Mouse (Mus musculus): Measurements from ENCODE around the gene Fam172a. TPM values are rescaled to one million over a fixed set of nuclear protein-coding genes. Genes with fewer than 3 reads are reported as not detected.

The Fam172a gene
- total RNA-seq, 1 experiment from 2014 or later, result 38.0 TPM

- ATAC-seq (replicated peaks; ENCODE audit: low read depth, poor library complexity, severe bottlenecking), result no peak
Observed at GRCm38 (mm10) chr13:78196236-78196796, 494.5 kb downstream of the Fam172a start.

DNA sequence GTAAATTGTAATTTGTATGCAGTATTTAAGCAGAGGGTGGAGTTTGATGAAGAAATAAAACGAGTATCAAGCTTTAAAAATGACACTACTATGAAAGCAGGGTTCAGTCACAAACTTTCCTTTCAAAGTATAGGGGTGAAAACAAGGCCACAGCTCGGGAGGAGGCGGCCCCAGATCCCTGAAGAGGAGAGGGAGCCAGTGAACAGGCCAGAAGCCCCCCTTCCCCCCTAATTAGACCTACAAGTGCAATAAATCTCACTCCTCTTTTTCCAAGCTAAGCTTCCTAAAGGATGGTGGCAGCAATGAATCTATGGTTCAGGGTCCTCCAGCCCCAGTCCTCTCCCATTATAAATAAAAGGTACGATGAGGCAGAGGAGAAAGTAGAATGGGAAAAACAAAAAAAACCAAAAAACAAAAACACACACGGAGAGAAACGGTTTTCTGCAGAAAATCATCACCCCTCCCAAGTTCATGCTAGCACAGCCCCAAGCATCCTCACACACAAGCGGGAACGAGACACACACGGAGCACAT lies 495.5 kb downstream of the Fam172a start:
- ATAC-seq (replicated peaks; ENCODE audit: low read depth, poor library complexity, severe bottlenecking), result no peak

GRCm38 (mm10) chr13:78197819-78198390 lies 496.1 kb downstream of the Fam172a start:
- peak; percentile 5; the same call in 1 of the 2 replicates for ATAC-seq (replicated peaks; ENCODE audit: low read depth, poor library complexity, severe bottlenecking)

GRCm38 (mm10) chr13:78198391-78198870 lies 496.6 kb downstream of the Fam172a start:
- ATAC-seq (replicated peaks; ENCODE audit: low read depth, poor library complexity, severe bottlenecking), result no peak

DNA sequence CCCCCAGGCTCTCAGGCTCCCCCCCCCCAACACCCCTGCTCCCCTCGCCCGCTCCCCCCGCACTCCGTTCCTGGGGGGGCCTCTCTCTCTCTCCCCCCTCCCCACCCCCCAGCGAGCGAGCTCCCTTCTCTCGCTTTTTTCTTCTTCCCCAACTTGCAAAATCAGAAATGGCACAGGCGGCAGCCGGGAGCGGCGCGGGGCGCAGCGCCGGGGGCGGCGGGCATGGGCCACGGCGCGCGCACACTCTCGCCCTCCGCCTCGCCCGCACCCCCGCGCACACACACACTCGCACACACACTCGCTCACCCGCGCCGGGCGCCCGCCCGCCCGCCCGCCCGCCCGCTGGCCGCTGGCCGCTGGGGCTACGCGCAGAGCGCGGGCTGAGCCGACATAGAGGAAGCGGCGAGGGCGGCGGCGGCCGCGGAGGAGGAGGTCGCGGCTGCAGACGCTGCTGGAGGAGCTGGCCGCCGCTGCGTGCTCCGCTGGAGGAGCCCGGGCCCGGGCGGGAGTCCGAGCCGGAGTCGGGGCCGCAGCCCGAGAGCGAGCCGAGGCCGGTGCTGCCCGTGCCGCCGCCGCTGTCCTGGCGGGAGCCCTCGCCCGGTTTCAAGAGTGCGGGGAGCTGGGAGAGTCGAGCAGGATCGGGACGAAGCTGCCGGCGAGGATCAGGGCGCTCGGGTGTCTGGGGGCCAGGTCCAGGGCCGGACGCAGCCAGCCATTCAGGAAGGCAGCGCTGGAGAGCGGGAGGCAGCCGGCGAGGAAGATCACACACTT lies 497.2 kb downstream of the Fam172a start:
- ATAC-seq (replicated peaks; ENCODE audit: low read depth, poor library complexity, severe bottlenecking), result peak; percentile 21; the same call in 1 of the 2 replicates

- no peak for ATAC-seq (replicated peaks; ENCODE audit: low read depth, poor library complexity, severe bottlenecking)
Observed at GRCm38 (mm10) chr13:78199642-78200160, 497.9 kb downstream of the Fam172a start, which contains the start of gene Nr2f1. Gene Nr2f1, minus strand, starts transcription at chr13:78199757.

GRCm38 (mm10) chr13:78200407-78200806 lies 498.6 kb downstream of the Fam172a start:
- no peak for ATAC-seq (replicated peaks; ENCODE audit: low read depth, poor library complexity, severe bottlenecking)

- ATAC-seq (replicated peaks; ENCODE audit: low read depth, poor library complexity, severe bottlenecking), result peak; percentile 71
Observed at GRCm38 (mm10) chr13:78200991-78201870, 499.4 kb downstream of the Fam172a start.

- ATAC-seq (replicated peaks; ENCODE audit: low read depth, poor library complexity, severe bottlenecking), result no peak; the same call in 1 of the 2 replicates
Observed at GRCm38 (mm10) chr13:78201871-78202565, 500.2 kb downstream of the Fam172a start.

GRCm38 (mm10) chr13:78202574-78203347 lies 500.9 kb downstream of the Fam172a start:
- ATAC-seq (replicated peaks; ENCODE audit: low read depth, poor library complexity, severe bottlenecking), result no peak

DNA sequence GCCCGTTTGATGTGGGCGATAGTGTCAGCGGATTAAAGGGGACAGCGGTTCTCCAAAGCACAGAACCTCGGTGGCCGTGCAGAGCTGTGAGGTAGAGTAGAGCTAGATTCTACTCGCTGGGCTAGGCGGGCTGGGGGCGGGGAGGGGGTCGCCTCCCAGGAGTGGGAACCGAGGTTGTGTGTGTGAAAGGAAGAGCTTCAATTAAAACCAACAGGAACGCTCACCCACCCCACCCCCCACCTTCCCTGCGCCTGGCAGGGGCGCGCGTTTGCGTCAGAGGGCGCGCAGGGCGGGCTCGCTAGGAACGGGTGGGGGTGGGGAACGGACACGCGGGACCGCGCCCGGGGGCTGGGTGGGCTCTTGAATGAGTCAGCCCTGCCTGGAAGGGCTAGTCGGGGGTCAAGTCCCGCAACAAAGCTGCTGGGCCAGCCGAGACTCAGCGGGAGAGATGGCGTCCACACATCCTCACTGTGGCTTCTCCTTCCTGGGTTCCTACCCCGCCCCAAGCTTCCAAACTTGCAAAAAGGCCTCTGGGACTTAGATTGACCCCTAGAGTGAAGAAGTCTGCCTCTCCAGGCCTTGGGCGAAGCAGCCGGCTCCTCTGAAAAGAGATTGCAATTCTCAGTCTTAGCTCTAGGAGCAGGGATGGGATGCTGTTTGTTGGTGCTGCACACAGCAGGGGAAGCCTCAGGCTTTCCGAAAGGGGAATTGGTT lies 501.7 kb downstream of the Fam172a start:
- ATAC-seq (replicated peaks; ENCODE audit: low read depth, poor library complexity, severe bottlenecking), result peak; percentile 33; the same call in 1 of the 2 replicates

DNA sequence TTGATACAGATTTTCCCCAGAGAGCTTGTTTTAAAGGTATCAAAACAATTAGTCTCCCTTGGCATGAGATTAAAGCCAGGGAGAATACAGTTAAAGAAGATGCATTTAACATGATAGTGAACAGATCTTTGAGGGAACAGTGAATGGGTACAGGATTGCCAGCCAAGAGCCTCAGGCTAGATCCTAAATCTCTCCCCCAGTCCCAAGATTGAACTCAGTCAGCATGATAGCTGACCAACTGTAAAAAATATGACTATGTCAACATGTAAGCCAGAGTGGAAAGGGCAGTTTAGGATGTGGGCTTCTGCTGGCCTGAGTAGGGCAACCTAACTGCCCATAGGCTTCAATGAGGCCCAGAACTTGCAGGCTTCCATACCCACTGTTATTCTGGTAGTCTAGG lies 503.6 kb downstream of the Fam172a start:
- ATAC-seq (replicated peaks; ENCODE audit: low read depth, poor library complexity, severe bottlenecking), result no peak

DNA sequence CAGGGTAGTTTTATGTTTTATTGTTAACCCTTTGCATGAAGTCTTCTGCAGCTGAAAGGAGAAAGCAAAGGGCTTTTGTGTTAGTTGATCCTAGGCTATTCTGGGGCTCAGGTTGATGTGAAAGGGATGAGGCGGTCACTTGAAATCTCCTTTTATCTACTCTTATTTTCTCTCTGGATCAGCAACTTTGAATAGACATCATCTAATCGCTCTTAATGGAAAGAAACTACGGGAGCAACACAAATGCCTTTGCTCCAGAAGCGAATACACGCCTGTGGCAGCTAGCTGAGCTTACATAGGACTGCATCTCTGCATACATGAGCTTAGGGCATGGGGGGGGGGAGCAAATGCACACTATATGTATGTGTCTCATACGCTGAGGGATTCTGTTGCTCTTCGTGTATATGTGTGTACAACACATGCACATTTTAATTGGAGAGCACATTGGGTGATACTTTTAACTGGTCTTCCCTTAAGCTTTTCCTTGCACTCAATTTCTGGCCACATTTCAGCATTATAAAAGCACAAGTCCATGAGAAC lies 505.1 kb downstream of the Fam172a start:
- no peak for ATAC-seq (replicated peaks; ENCODE audit: low read depth, poor library complexity, severe bottlenecking)

DNA sequence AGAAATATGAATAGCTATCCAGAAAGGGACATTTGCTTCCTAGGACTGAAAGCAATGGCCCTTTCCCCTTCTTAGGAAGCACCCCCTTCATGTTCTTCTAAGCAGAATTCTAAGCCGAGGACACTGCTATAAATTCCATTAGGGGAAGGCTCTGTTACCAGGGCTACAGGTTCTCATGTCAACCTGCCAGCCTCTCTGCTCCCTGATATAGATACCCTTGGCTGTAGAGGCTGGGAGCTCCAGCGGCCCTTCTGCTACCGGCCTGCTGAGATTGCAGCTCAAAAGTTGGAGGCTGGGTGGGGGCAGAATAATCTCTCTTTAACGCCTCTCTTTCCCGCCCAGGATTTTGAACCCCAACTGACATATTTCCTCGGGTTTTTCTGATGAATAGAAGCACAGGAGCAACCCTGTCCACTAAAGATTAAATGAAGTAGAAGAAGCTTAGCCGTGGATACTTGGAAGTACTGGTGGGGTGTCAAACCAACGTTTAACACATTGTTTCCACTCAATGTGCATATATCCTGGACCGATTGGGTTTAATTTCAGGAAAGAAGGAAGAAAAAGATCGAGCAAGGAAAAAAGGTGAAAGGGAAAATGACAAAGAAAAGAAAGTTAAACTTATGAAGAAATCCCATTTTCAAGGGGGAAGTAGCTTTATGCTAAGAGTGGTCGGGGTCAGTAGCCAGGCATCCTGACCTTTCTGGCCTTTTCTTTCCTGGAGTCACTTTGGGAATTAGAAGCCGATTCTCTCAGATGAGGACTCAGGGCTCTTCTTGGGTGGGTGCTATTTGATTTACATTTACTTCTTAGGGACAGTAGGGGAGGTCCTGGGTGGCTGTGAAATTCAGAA lies 506.2 kb downstream of the Fam172a start:
- no peak for ATAC-seq (replicated peaks; ENCODE audit: low read depth, poor library complexity, severe bottlenecking)

- no peak for ATAC-seq (replicated peaks; ENCODE audit: low read depth, poor library complexity, severe bottlenecking)
Observed at GRCm38 (mm10) chr13:78208689-78209410, 507.0 kb downstream of the Fam172a start.

DNA sequence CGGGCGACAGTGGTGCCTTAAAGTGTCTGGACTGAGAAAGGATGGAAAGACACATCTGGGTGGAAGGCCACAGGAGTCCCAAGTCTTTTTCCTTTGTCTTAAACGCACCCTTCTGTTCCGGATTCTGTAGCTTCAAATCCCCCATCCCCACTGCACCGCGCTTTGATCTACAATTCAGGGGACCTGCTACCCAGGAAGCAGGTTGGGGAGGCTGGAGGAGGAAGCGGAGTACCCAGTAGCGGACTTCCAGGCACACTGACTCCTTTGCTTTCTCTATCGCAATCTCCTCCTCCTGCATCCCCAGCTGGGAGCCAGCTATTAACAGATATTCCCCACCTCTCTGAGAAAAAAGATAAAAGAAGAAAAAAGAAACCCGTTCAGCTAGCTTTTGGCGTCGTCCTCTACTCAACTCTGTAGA lies 507.8 kb downstream of the Fam172a start:
- ATAC-seq (replicated peaks; ENCODE audit: low read depth, poor library complexity, severe bottlenecking), result 0 out of 2 replicates have a peak, but pooled peaks have one; percentile 3

Measured in common myeloid progenitor, adult 5-6 weeks (primary cell).